Mouse (Mus musculus) midbrain, postnatal 0 days (tissue): ENCODE data around the gene Ltbr. TPM values are rescaled to one million over a fixed set of nuclear protein-coding genes. Genes with fewer than 3 reads are reported as not detected.
"Not testable (repeated sequence)": the region's sequence is repeated elsewhere in the genome, so short reads cannot be mapped to it uniquely, and the experiment has no call there.

Experiments
- ATAC-seq: fragments of 200-750 bp; cut with Nextera tagmentation; 2 replicates; pipeline ENCODE4 v1.8.0; 2017; ENCODE audit warnings: moderate number of reproducible peaks, mild to moderate bottlenecking, moderate TSS enrichment, moderate library complexity; ENCODE audit not compliant: low FRiP score
- DNase-seq: peaks from one replicate; pipeline ENCODE4 v3.0.0-alpha.2; 2015; ENCODE audit warnings: low spot score
- H3K27ac ChIP-seq: fragments of 300-500 bp; sonication (generic); 2 replicates; pipeline ENCODE4 v1.5.1; 2014; ENCODE audit warnings: low read depth, mild to moderate bottlenecking, low read length, mixed read lengths
- H3K27me3 ChIP-seq: fragments of 300-500 bp; sonication (generic); 2 replicates; pipeline ENCODE4 v1.6.1; 2014; ENCODE audit warnings: low read length, control low read depth, mixed read lengths; ENCODE audit not compliant: insufficient read depth
- H3K36me3 ChIP-seq: fragments of 300-500 bp; sonication (generic); 2 replicates; pipeline ENCODE4 v1.6.1; 2014; ENCODE audit warnings: low read length, control low read depth, mixed read lengths; ENCODE audit not compliant: insufficient read depth
- H3K4me1 ChIP-seq: fragments of 300-500 bp; sonication (generic); 2 replicates; pipeline ENCODE4 v1.6.1; 2014; ENCODE audit warnings: mild to moderate bottlenecking, control low read depth, antibody characterized with exemption, low read length, mixed read lengths; ENCODE audit not compliant: insufficient read depth
- H3K4me2 ChIP-seq: fragments of 300-500 bp; sonication (generic); 2 replicates; pipeline ENCODE4 v1.6.1; 2014; ENCODE audit warnings: low read depth, mild to moderate bottlenecking, low read length, mixed read lengths; ENCODE audit not compliant: poor library complexity, severe bottlenecking
- H3K4me3 ChIP-seq: fragments of 300-500 bp; sonication (generic); 2 replicates; pipeline ENCODE4 v1.5.1; 2014; ENCODE audit warnings: low read depth, mild to moderate bottlenecking, low read length, moderate library complexity
- H3K9ac ChIP-seq: fragments of 300-500 bp; sonication (generic); replicated peaks from 2 replicates; pipeline ENCODE4 v1.6.1; 2014; ENCODE audit warnings: mild to moderate bottlenecking, low read length, moderate library complexity, mixed read lengths; ENCODE audit not compliant: poor library complexity, severe bottlenecking
- H3K9me3 ChIP-seq: fragments of 300-500 bp; sonication (generic); 2 replicates; pipeline ENCODE4 v1.6.1; 2016; ENCODE audit warnings: low read length, control low read depth
- CTCF ChIP-seq: IDR thresholded peaks from 2 replicates; pipeline ENCODE4 v1.5.1; 2016; ENCODE audit warnings: antibody characterized with exemption, mild to moderate bottlenecking
- whole genome bisulfite sequencing: fragments of 180-500 bp; shearing (Covaris S2); extraction: QIAGEN DNeasy Blood & Tissue Kit; methylation state at CpG from one replicate; pipeline ENCODE4 v1.1.7; 2014; 5-methylcytosine and 5-hydroxymethylcytosine counted together
- polyA plus RNA-seq: library from polyadenylated mRNA; unstranded; fragments of >200 nt; fragmentation: Nextera tagmentation; extraction: Ambion mirVana; gene quantifications from 2 replicates; pipeline ENCODE4 v1.2.1, GENCODE M21; 2015
- total RNA-seq: library from RNA; depleted of rRNA; stranded (reverse); fragments of >200 nt; gene quantifications from 2 replicates; pipeline ENCODE4 v1.2.3, GENCODE M21; 2014

Gene Ltbr
- total and polyA plus RNA-seq, 2 experiments from 2014 or later, result 14.5 to 24.4 TPM

GRCm38 (mm10) chr6:125291329-125291728 lies 22.4 kb downstream of the Ltbr start:
- Histone ChIP-seq H3K36me3 (no peaks in the 10 kb centered on the region), H3K9ac (no peak overlapping the region), H3K4me3 (no peak overlapping the region), H3K27me3 (no peaks in the 10 kb centered on the region), H3K27ac (no peak overlapping the region), H3K9me3 (no peaks in the 10 kb centered on the region), H3K4me2 (no peak overlapping the region), H3K4me1 (no peaks in the 10 kb centered on the region)
- 86% methylated on average over 4 of the region's 4 CpGs for WGBS
- DNase-seq (no peak), ATAC-seq (no peak)
- TF ChIP-seq CTCF, result no peak

- DNase-seq (no peak), ATAC-seq (no peak)
- Histone ChIP-seq H3K27me3 (no peaks in the 10 kb centered on the region), H3K9me3 (no peaks in the 10 kb centered on the region), H3K4me1 (no peaks in the 10 kb centered on the region), H3K27ac (no peak overlapping the region), H3K4me2 (no peak overlapping the region), H3K4me3 (no peak overlapping the region), H3K36me3 (no peaks in the 10 kb centered on the region), H3K9ac (no peak overlapping the region)
- 80% methylated on average over 5 of the region's 5 CpGs for WGBS
- TF ChIP-seq CTCF, result no peak
Observed at GRCm38 (mm10) chr6:125288730-125289129, 25.0 kb downstream of the Ltbr start.

GRCm38 (mm10) chr6:125286944-125287343 lies 26.7 kb downstream of the Ltbr start:
- Histone ChIP-seq H3K9me3 (no peaks in the 10 kb centered on the region), H3K36me3 (no peaks in the 10 kb centered on the region), H3K9ac (no peak overlapping the region), H3K27me3 (no peaks in the 10 kb centered on the region), H3K27ac (no peak overlapping the region), H3K4me1 (no peaks in the 10 kb centered on the region), H3K4me2 (no peak overlapping the region), H3K4me3 (no peak overlapping the region)
- ATAC-seq (no peak), DNase-seq (no peak)
- WGBS, result 70% methylated on average over 4 of the region's 4 CpGs
- no peak for TF ChIP-seq CTCF

GRCm38 (mm10) chr6:125285890-125286289 lies 27.8 kb downstream of the Ltbr start, which contains the start of gene Tuba3a:
Gene Tuba3a (minus strand): TSS chr6:125286042.
- Histone ChIP-seq H3K27me3 (no peaks in the 10 kb centered on the region), H3K9me3 (no peaks in the 10 kb centered on the region), H3K27ac (no peak within 1 kb of the TSS), H3K4me1 (no peaks in the 10 kb centered on the region), H3K4me3 (no peak within 1 kb of the TSS), H3K36me3 (no peaks in the 10 kb centered on the region), H3K9ac (no peak within 1 kb of the TSS), H3K4me2 (no peak within 1 kb of the TSS)
- no peak for TF ChIP-seq CTCF
- ATAC-seq, result 0 out of 2 replicates have a peak, but pooled peaks have one; percentile 34
- WGBS, result 97% methylated on average over 22 of the region's 22 CpGs
- DNase-seq, result no peak

GRCm38 (mm10) chr6:125284751-125285150 lies 28.9 kb downstream of the Ltbr start:
- ATAC-seq, result no peak
- Histone ChIP-seq H3K9me3 (no peaks in the 10 kb centered on the region), H3K9ac (no peak overlapping the region), H3K4me1 (no peaks in the 10 kb centered on the region), H3K27me3 (no peaks in the 10 kb centered on the region), H3K4me2 (no peak overlapping the region), H3K4me3 (no peak overlapping the region), H3K27ac (no peak overlapping the region), H3K36me3 (no peaks in the 10 kb centered on the region)
- TF ChIP-seq CTCF, result no peak
- DNase-seq, result no peak
- 97% methylated on average over 7 of the region's 7 CpGs for WGBS

- no peaks in the 10 kb centered on the region for H3K9me3 ChIP-seq
- no peak overlapping the region for H3K27ac ChIP-seq
- ATAC-seq, result no peak
- H3K4me3 ChIP-seq, result no peak overlapping the region
- no peak overlapping the region for H3K9ac ChIP-seq
- WGBS, result 72% methylated on average over 8 of the region's 8 CpGs
- H3K4me1 ChIP-seq, result no peaks in the 10 kb centered on the region
- DNase-seq, result peak; percentile 5
- TF ChIP-seq CTCF, result no peak
- no peaks in the 10 kb centered on the region for H3K36me3 ChIP-seq
- H3K4me2 ChIP-seq, result no peak overlapping the region
- no peaks in the 10 kb centered on the region for H3K27me3 ChIP-seq
Observed at GRCm38 (mm10) chr6:125284250-125284649, 29.4 kb downstream of the Ltbr start.

- ATAC-seq, DNase-seq, H3K4me1 ChIP-seq, H3K36me3 ChIP-seq, H3K4me3 ChIP-seq, H3K9me3 ChIP-seq, H3K27me3 ChIP-seq, H3K27ac ChIP-seq, H3K9ac ChIP-seq, H3K4me2 ChIP-seq: not testable (repeated sequence)
- WGBS, result 91% methylated on average over 13 of the region's 13 CpGs
Observed at GRCm38 (mm10) chr6:125282721-125283120, 31.0 kb downstream of the Ltbr start.
